Mouse (Mus musculus): ENCODE data around the gene Slc10a1. TPM values are rescaled to one million over a fixed set of nuclear protein-coding genes. Genes with fewer than 3 reads are reported as not detected.
"Not testable (repeated sequence)": the region's sequence is repeated elsewhere in the genome, so short reads cannot be mapped to it uniquely, and the experiment has no call there.

The Slc10a1 gene
- polyA plus RNA-seq, 1 experiment = not detected

DNA sequence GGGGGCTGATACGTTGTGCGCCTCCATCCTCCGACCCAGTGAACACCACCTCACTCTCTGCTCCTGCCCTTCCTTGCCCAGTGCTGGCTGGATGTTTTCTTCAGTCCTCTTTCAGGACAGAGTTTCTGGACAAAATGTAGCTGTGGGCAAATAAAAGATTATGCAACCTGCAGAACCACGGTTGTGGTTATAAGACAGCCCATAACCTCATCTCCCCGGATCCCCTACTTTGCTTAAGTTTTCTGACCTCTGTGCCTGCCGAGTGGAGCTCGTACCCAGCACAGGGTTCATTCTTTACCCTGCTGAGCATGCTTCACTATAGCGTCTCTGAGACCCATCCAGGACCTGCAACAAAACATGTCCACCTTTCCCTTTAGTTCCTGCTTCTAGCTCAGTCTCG is 587 bp downstream of the Slc10a1 start:
- DNase-seq (ENCODE audit: low read depth) = no peak

- DNase-seq (ENCODE audit: low read depth) = no peak
These were observed 2.3 kb downstream of the Slc10a1 start for GRCm38 (mm10) chr12:80966059-80966838.

- no peak for DNase-seq (ENCODE audit: low read depth)
These were observed 5.9 kb downstream of the Slc10a1 start for GRCm38 (mm10) chr12:80962566-80962965.

DNA sequence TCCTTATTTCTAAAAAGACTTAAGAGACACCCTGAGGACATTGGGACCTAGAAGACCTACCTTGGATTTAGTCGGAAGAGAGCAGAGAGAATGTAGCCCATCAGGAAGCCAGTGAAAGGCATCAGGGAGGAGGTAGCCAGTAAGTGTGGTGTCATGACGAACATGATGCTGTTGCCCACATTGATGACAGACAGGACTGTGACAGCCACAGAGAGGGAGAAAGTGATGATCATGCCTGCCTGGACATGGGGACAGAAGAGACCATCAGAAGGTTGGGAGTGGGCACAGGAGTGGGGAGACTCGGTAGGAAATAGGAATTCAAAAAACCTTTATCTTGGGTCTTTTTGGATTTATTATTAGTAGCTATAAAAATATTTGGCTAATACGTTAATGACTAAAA is 10.5 kb downstream of the Slc10a1 start:
- no peak for DNase-seq (ENCODE audit: low read depth)

DNA sequence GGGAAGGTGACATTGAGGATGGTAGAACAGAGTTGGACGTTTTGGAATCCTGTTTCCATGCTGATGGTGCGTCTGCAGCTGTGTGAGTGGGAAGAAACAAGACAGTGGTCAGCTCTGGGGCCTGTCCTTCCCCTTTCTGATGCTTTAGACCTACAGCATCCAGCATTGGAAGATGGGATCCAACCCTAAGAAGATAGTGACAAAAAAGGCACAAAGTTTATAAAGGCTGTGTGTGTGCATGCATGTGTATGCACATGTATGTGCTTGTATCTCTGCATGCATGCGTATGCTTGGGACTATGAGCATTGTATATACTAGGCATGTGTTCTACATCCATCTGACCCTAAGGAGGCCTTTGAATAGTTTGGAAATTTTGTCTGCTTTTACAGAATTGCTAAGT is 12.5 kb downstream of the Slc10a1 start:
- DNase-seq (ENCODE audit: low read depth) = no peak

- DNase-seq (ENCODE audit: low read depth) = no peak
These were observed 16.0 kb downstream of the Slc10a1 start for GRCm38 (mm10) chr12:80952526-80952925.

DNA sequence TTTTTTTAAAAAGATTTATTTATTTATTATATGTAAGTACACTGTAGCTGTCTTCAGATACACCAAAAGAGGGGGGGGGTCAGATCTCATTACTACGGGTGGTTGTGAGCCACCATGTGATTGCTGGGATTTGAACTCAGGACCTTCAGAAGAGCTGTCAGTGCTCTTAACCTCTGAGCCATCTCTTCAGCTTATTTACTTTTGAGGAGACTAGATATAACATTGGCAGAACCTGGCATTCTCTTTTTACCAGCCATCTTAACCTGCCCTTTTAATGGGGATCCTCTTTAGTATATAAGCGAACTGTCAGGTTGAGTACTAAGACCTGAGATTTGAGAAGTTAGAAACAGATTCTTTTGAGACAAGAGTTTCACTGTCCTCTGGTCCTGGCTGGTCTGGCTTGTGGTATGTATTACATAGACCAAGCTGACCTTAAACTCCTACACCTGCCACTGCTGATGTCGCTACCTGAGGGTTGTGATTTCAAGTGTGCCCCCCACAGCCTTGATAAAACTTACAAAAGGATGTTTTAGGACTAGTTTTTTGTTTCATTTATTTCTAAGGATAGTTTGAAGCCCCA is 16.8 kb downstream of the Slc10a1 start:
- DNase-seq (ENCODE audit: low read depth) = no peak

DNA sequence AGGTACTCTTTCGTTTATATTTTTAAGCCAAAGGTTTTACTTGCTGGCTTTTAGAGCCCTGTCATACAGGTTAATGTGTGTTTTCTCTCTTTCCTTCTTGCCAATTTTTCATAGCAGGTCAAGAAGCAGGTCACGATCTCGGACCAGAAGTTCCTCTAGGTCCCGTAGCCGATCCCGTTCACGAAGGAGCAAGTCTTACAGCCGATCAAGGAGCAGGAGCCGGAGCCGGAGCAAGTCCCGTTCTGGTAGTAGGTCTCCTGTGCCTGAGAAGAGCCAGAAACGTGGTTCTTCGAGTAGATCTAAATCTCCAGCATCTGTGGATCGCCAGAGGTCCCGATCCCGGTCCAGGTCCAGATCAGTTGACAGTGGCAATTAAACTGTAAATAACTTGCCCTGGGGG is 18.9 kb downstream of the Slc10a1 start:
- not testable (repeated sequence) for DNase-seq (ENCODE audit: low read depth)

- DNase-seq (ENCODE audit: low read depth) = no peak
These were observed 20.3 kb downstream of the Slc10a1 start for GRCm38 (mm10) chr12:80948202-80948601.

GRCm38 (mm10) chr12:80945996-80946355 is 22.5 kb downstream of the Slc10a1 start:
- DNase-seq (ENCODE audit: low read depth) = no peak

DNA sequence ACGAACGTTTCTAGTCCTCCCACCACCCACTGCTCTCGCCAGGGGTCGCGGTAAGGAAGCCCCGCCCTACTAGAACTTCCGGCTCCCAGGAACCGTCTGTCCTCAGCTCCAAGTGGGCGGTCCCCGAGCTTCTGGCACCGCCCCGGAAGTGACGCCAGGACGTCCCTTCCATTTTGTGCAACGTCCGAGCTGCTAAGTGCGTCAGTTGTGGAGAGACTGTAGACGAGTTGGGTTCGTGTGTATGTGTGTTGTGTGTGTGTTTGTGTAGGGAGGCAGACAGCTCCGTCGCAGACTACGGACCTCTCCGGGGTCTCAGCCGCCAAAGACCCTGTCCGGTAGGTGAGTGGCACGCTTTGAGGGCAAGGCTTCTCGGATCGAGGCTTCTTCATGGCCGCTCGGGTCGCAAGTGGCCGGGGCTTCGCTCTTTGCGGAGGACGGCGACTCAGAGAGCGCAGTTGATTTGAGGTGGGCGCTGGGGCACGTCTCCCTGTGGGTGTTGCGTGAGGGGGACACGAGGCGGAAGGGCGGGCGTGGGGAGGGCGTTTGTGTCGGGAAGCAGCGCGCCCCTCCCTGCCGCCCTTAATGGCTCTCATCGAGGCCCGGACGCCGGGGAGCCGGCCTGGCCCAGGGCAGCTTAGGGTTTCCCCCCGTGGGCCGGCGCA is 23.0 kb downstream of the Slc10a1 start, which contains the start of gene Srsf5:
Gene Srsf5 (plus strand): TSS at position 171 of the 662 bp plus-strand sequence.
- peak; percentile 77 for DNase-seq (ENCODE audit: low read depth)

DNA sequence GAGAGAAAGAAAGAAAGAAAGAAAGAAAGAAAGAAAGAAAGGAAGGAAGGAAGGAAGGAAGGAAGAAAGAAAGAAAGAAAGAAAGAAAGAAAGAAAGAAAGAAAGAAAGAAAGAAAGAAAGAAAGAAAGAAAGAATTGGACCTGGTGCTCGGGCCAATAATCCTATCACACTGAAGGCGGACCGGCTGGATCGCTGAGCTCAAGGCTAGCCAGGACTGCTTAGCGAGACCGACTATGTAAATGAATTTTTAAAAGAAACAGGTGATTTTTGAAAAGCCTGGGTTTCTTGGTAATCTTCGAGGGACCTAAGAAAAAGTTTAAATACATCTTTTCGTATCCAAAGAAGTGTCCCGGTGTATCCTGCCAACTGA is 23.6 kb downstream of the Slc10a1 start:
- DNase-seq (ENCODE audit: low read depth) = not testable (repeated sequence)

GRCm38 (mm10) chr12:80944204-80944603 is 24.3 kb downstream of the Slc10a1 start:
- DNase-seq (ENCODE audit: low read depth) = no peak

- no peak for DNase-seq (ENCODE audit: low read depth)
These were observed 25.1 kb downstream of the Slc10a1 start for GRCm38 (mm10) chr12:80943395-80943794.

DNA sequence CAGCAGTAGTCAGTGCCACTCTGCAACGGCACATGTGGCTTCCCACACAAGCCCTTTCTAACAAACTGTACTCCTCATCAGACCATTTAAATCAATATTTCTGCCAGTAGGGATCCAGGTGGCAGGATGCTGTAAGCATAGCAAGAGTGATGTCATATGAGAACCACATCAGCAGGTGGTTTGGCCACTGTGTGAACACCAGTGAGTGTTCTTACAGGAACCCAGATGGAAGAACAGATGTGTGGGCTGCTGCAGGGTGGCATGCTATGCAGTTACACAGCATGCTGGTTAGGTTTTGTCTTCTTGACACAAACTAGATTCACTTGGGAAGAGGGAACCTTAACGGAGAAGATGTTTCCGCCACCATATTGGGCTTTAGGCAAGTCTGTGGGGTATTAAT is 26.6 kb downstream of the Slc10a1 start:
- no peak for DNase-seq (ENCODE audit: low read depth)

DNA sequence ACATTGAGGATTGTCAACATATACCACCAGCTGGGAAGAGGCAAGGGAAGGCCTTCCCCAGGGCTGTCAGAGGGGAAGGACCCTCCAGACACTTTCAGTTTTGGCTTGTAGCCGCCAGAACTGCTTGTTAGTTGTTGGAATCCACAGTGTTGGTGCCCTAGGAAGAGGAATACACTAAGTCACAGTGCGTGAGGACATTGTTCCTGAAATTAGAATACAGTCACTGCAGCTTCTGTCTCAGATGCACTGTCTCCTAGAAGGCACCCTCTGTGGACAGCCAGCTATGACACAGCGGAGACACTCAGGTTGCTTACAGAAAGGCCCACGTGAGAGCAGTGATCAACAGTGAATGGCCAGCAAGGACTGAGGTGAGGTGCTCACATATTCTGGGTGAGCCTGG is 29.3 kb downstream of the Slc10a1 start:
- no peak for DNase-seq (ENCODE audit: low read depth)

GRCm38 (mm10) chr12:80938642-80939041 is 29.9 kb downstream of the Slc10a1 start:
- no peak for DNase-seq (ENCODE audit: low read depth)

- no peak for DNase-seq (ENCODE audit: low read depth)
These were observed 31.0 kb downstream of the Slc10a1 start for GRCm38 (mm10) chr12:80937331-80938029.

DNA sequence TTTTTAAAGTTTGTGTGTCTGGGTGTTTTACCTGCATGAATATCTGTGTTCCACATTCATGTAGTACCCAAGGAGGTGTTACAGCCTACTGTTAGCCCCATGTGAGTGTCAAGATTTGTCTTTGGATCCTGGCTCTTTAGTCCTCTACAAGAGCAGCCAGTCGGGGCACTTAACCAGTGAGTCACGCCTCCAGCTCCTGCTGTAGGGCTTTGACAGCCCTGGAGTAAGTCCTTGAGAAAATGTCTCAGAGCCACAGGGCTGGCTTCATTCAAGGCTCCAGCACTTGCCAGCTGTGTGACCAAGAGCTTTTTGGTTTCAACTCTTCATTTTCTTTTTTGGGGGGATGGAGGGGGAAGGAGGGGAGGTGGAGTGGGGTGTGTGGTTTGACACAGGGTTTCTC is 31.8 kb downstream of the Slc10a1 start:
- no peak for DNase-seq (ENCODE audit: low read depth)

- no peak for DNase-seq (ENCODE audit: low read depth)
These were observed 35.6 kb downstream of the Slc10a1 start for GRCm38 (mm10) chr12:80932865-80933264.

GRCm38 (mm10) chr12:80931402-80932140 is 36.9 kb downstream of the Slc10a1 start:
- no peak for DNase-seq (ENCODE audit: low read depth)

DNA sequence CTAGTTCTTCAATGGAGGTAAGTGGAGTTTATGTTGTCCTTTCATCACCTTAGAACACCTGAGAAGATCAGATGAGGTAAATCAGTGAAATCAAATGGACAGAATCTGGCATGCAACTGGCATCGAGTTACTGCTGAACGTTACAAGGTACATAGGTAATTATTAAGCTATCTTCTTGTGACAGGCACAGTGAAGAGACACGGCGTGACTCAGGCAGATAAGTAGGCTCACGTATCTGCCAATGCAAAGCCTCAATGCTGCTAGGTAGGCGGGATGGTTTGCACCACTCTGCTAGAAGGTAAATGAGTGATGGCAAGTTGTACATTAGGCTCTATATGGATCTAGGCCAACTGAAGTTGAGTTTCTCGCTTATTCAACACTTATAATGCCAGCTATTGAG is 38.4 kb downstream of the Slc10a1 start:
- DNase-seq (ENCODE audit: low read depth) = no peak
